15 mouse cellular contexts compared by ENCODE assay signal in genomic region chr13:82129777-82130735, GRCm38 (mm10).
DNase-seq lines count a peak whose midpoint lies in the region; ATAC-seq lines count a peak whose summit lies in the region.
"Had no signal": no experiment of that assay in that cellular context is flagged by ENCODE, and none has a peak within 500 bp of the region (broad histone marks: within the 10 kb centered on the region; RNA-seq: fewer than 3 reads in every experiment).

No protein-coding gene starts in this region.

- H3K4me1 ChIP-seq in forebrain, embryonic 16.5 days (replicated peaks; ENCODE audit: control insufficient read depth, insufficient read depth, low read length): no peaks in the 10 kb centered on the region
- peaks cover 4% of the 10 kb centered on the region; the same call in 1 of the 2 replicates for H3K4me1 ChIP-seq in midbrain, embryonic 12.5 days
- H3K4me1 ChIP-seq: embryonic facial prominence, embryonic 13.5 days; kidney, embryonic 15.5 days; limb, embryonic 15.5 days; lung, embryonic 15.5 days; megakaryocyte, embryonic 14.5 days; stomach, embryonic 15.5 days had no signal

- DNase-seq in frontal cortex, adult 2 months (ENCODE audit: extremely low spot score in 1 of 2, low spot score in 1 of 2): peak; percentile 27 to 35
- no peak for DNase-seq in frontal cortex, postnatal 14 days (ENCODE audit: low spot score in 2 of 2)
- peak; percentile 68 for DNase-seq in brain, adult 2 months (ENCODE audit: low read depth, low spot score)
- no peak for DNase-seq in cerebellum, adult 11 months
- DNase-seq in spleen, postnatal 4 days (ENCODE audit: low spot score in 2 of 2): no peak
- no peak for DNase-seq in ovary, postnatal 10 days (ENCODE audit: low spot score)
- DNase-seq: cerebellum, adult 9-10 months had no signal

- H3K4me2 ChIP-seq in forebrain, embryonic 16.5 days (ENCODE audit: low read length): no peak overlapping the region
- H3K4me2 ChIP-seq in midbrain, embryonic 12.5 days (replicated peaks): no peak overlapping the region
- H3K4me2 ChIP-seq: embryonic facial prominence, embryonic 13.5 days; kidney, embryonic 15.5 days; limb, embryonic 15.5 days; lung, embryonic 15.5 days; stomach, embryonic 15.5 days had no signal

- H3K27me3 ChIP-seq in forebrain, embryonic 16.5 days (replicated peaks; ENCODE audit: control insufficient read depth, insufficient read depth, low read length): no peaks in the 10 kb centered on the region
- H3K27me3 ChIP-seq in midbrain, embryonic 12.5 days: 0 out of 2 replicates have a peak, but pooled peaks cover 4% of the 10 kb centered on the region
- H3K27me3 ChIP-seq: embryonic facial prominence, embryonic 13.5 days; kidney, embryonic 15.5 days; limb, embryonic 15.5 days; lung, embryonic 15.5 days; megakaryocyte, embryonic 14.5 days; stomach, embryonic 15.5 days had no signal

- ATAC-seq in forebrain, embryonic 16.5 days: peak; percentile 73; the same call in 1 of the 2 replicates
- peak; percentile 90 for ATAC-seq in midbrain, embryonic 12.5 days (ENCODE audit: low FRiP score, low read depth)

- no peaks in the 10 kb centered on the region for H3K9me3 ChIP-seq in forebrain, embryonic 16.5 days (ENCODE audit: control insufficient read depth, low read length)
- no peaks in the 10 kb centered on the region for H3K9me3 ChIP-seq in midbrain, embryonic 12.5 days
- H3K9me3 ChIP-seq: embryonic facial prominence, embryonic 13.5 days; kidney, embryonic 15.5 days; limb, embryonic 15.5 days; lung, embryonic 15.5 days; stomach, embryonic 15.5 days had no signal

- H3K36me3 ChIP-seq in forebrain, embryonic 16.5 days (ENCODE audit: control insufficient read depth, insufficient read depth): no peaks in the 10 kb centered on the region
- H3K36me3 ChIP-seq in midbrain, embryonic 12.5 days: no peaks in the 10 kb centered on the region
- H3K36me3 ChIP-seq: embryonic facial prominence, embryonic 13.5 days; kidney, embryonic 15.5 days; limb, embryonic 15.5 days; lung, embryonic 15.5 days; stomach, embryonic 15.5 days had no signal

- H3K9ac ChIP-seq in forebrain, embryonic 16.5 days (replicated peaks; ENCODE audit: low read depth, low read length): no peak overlapping the region
- H3K9ac ChIP-seq in midbrain, embryonic 12.5 days (replicated peaks): no peak overlapping the region
- H3K9ac ChIP-seq: embryonic facial prominence, embryonic 13.5 days; kidney, embryonic 15.5 days; limb, embryonic 15.5 days; lung, embryonic 15.5 days; stomach, embryonic 15.5 days had no signal

- H3K4me3 ChIP-seq in forebrain, embryonic 16.5 days (replicated peaks; ENCODE audit: low read length): no peak overlapping the region
- no peak overlapping the region for H3K4me3 ChIP-seq in midbrain, embryonic 12.5 days
- H3K4me3 ChIP-seq: embryonic facial prominence, embryonic 13.5 days; kidney, embryonic 15.5 days; limb, embryonic 15.5 days; lung, embryonic 15.5 days; megakaryocyte, embryonic 14.5 days; stomach, embryonic 15.5 days had no signal

- H3K27ac ChIP-seq in forebrain, embryonic 16.5 days (ENCODE audit: low read length): no peak overlapping the region
- H3K27ac ChIP-seq in midbrain, embryonic 12.5 days (replicated peaks): no peak overlapping the region
- H3K27ac ChIP-seq: embryonic facial prominence, embryonic 13.5 days; kidney, embryonic 15.5 days; limb, embryonic 15.5 days; lung, embryonic 15.5 days; stomach, embryonic 15.5 days had no signal

- 47% methylated on average over 7 of the region's 7 CpGs for WGBS in forebrain, embryonic 16.5 days
- WGBS in midbrain, embryonic 12.5 days: 22% methylated on average over 7 of the region's 7 CpGs

Comparison
In these comparisons a context has a peak if more than half of its experiments do, and no peak if none do; other contexts are left out.
1. DNase-seq: peak in frontal cortex, adult 2 months (2 of 2) and brain, adult 2 months (single experiment); none in frontal cortex, postnatal 14 days (0 of 2), cerebellum, adult 11 months (single experiment), spleen, postnatal 4 days (0 of 2) and ovary, postnatal 10 days (single experiment).